Mouse (Mus musculus): ENCODE measurements around the gene Vmn1r63.
"Not testable (repeated sequence)": the region's sequence is repeated elsewhere in the genome, so short reads cannot be mapped to it uniquely, and the experiment has no call there.

Gene Vmn1r63

GRCm38 (mm10) chr7:5805345-5805744, at the start of gene Vmn1r63:
Gene Vmn1r63, minus strand, starts transcription at chr7:5805445.
- not testable (repeated sequence) for DNase-seq (ENCODE audit: low spot score in 2 of 2)

All from urinary bladder, postnatal 36 days (tissue).